Mouse (Mus musculus): ENCODE measurements at regions not wholly inside any gene's neighbourhood (a gene's known extent, or its start where the extent isn't known, plus 50 kb on each side); places are given as distances from the start of the nearest gene placed in this dataset.

GRCm38 (mm10) chr2:75456272-75456671, 202.8 kb upstream of the Hnrnpa3 start:
- no peak for DNase-seq (ENCODE audit: low spot score)

GRCm38 (mm10) chr2:75457423-75457822, 201.6 kb upstream of the Hnrnpa3 start:
- DNase-seq (ENCODE audit: low spot score) = no peak

- no peak for DNase-seq (ENCODE audit: low spot score)
Measured at GRCm38 (mm10) chr2:75458898-75459297, 200.2 kb upstream of the Hnrnpa3 start.

GRCm38 (mm10) chr2:75460419-75460818, 198.6 kb upstream of the Hnrnpa3 start:
- no peak for DNase-seq (ENCODE audit: low spot score)

GRCm38 (mm10) chr2:75461019-75461418, 198.0 kb upstream of the Hnrnpa3 start:
- no peak for DNase-seq (ENCODE audit: low spot score)

GRCm38 (mm10) chr2:75461421-75461991, 197.6 kb upstream of the Hnrnpa3 start:
- DNase-seq (ENCODE audit: low spot score) = no peak

GRCm38 (mm10) chr2:75462030-75462671, 196.9 kb upstream of the Hnrnpa3 start:
- no peak for DNase-seq (ENCODE audit: low spot score)

GRCm38 (mm10) chr2:75463091-75463490, 196.0 kb upstream of the Hnrnpa3 start:
- no peak for DNase-seq (ENCODE audit: low spot score)

- no peak for DNase-seq (ENCODE audit: low spot score)
Measured at GRCm38 (mm10) chr2:75464429-75464828, 194.6 kb upstream of the Hnrnpa3 start.

GRCm38 (mm10) chr2:75468851-75469250, 190.2 kb upstream of the Hnrnpa3 start:
- no peak for DNase-seq (ENCODE audit: low spot score)

- no peak for DNase-seq (ENCODE audit: low spot score)
Measured at GRCm38 (mm10) chr2:75469958-75470687, 188.9 kb upstream of the Hnrnpa3 start.

GRCm38 (mm10) chr2:75470688-75471054, 188.4 kb upstream of the Hnrnpa3 start:
- DNase-seq (ENCODE audit: low spot score) = no peak

- no peak for DNase-seq (ENCODE audit: low spot score)
Measured at GRCm38 (mm10) chr2:75472489-75472888, 186.6 kb upstream of the Hnrnpa3 start.

- DNase-seq (ENCODE audit: low spot score) = no peak
Measured at GRCm38 (mm10) chr2:75474509-75474908, 184.6 kb upstream of the Hnrnpa3 start.

- no peak for DNase-seq (ENCODE audit: low spot score)
Measured at GRCm38 (mm10) chr2:75476350-75476749, 182.7 kb upstream of the Hnrnpa3 start.

- no peak for DNase-seq (ENCODE audit: low spot score)
Measured at GRCm38 (mm10) chr2:75477076-75477475, 182.0 kb upstream of the Hnrnpa3 start.

- DNase-seq (ENCODE audit: low spot score) = no peak
Measured at GRCm38 (mm10) chr2:75479546-75479945, 179.5 kb upstream of the Hnrnpa3 start.

- DNase-seq (ENCODE audit: low spot score) = no peak
Measured at GRCm38 (mm10) chr2:75481863-75482262, 177.2 kb upstream of the Hnrnpa3 start.

GRCm38 (mm10) chr2:75482484-75482883, 176.6 kb upstream of the Hnrnpa3 start:
- DNase-seq (ENCODE audit: low spot score) = no peak

- no peak for DNase-seq (ENCODE audit: low spot score)
Measured at GRCm38 (mm10) chr2:75484951-75485350, 174.1 kb upstream of the Hnrnpa3 start.

- no peak for DNase-seq (ENCODE audit: low spot score)
Measured at GRCm38 (mm10) chr2:75491150-75491549, 167.9 kb upstream of the Hnrnpa3 start.

- DNase-seq (ENCODE audit: low spot score) = no peak
Measured at GRCm38 (mm10) chr2:75491789-75492500, 167.1 kb upstream of the Hnrnpa3 start.

GRCm38 (mm10) chr2:75492501-75492898, 166.6 kb upstream of the Hnrnpa3 start:
- no peak for DNase-seq (ENCODE audit: low spot score)
